Mouse (Mus musculus): ENCODE data around the gene Cdk11b.
"Not testable (repeated sequence)": the region's sequence is repeated elsewhere in the genome, so short reads cannot be mapped to it uniquely, and the experiment has no call there.

Gene Cdk11b

DNA sequence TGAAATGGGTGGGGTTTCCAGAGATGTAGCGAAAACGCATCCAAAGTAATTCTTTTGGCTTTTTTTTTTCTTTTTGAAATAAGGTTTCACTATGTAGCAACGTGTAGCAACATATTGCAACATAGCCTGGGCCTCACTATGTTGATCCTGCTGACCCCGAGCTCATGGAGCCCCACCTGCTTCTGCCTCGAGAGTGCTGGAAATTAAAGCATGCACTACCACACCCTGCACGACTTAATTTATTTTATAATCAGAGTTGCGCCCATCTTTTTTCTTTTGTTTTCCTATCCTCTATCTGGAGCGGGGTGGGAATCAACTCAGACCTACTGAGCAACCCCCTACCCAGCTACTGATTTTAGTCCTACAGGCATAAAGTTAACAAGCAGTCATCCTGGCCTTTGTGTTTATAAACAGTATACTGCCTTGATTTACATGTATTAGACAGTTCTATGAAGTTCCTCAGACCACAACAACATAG lies 45.0 kb downstream of the Cdk11b start:
- no peak for DNase-seq

DNA sequence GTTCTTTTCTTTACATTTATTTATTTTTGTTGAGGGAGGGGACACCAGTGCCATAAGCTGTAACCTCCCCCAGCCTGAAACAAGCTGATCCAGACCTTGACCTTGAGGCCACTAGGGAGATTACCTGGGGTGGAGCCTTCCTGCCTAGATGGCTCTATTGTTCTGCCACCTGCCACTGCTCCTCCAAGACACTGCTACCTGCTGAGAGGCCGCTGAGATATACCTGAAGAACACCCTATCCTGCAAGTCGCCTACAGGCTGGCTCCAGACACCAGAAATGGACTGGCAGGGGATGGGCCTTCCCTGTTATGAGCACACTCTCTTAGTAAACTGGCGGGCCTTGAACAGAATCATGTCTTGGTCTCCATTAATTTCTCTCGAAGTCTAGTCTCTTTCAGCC lies 45.6 kb downstream of the Cdk11b start:
- DNase-seq = not testable (repeated sequence)

DNA sequence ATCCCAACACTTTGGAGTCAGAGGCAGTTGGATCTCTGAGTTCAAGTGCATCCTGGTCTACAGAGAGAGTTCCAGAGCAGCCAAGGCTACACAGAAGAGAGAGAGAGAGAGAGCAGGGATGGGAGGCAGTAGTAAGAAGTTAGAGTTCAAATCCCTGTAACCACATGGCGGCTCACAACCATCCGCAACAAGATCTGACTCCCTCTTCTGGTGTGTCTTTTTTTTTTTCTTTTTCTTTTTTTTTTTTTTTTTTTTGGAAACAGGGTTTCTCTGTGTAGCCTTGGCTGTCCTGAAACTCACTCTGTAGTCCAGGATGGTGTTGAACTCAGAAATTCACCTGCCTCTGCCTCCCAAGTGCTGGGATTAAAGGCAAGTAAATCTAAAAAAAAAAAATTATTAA lies 47.4 kb downstream of the Cdk11b start:
- DNase-seq = no peak

DNA sequence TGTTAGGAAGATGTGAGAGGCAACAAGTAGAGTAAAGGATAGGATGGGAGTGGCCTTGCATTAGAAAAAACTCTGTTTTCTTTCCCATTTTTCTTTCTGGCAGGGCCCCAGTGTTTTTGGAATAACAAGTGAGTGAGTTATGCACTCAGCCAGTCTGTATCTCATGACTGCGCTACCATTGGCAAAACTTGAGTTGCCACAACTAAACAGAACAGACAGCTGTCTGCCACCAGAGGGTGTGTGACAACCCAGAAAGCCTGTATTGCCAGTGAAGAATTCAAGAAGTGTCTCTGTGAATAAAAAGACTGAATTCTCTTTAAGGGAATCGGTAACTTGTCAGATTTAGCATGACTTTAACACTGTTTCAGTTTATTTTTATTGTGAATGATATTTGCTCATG lies 51.3 kb downstream of the Cdk11b start:
- peak; percentile 46 for DNase-seq

DNA sequence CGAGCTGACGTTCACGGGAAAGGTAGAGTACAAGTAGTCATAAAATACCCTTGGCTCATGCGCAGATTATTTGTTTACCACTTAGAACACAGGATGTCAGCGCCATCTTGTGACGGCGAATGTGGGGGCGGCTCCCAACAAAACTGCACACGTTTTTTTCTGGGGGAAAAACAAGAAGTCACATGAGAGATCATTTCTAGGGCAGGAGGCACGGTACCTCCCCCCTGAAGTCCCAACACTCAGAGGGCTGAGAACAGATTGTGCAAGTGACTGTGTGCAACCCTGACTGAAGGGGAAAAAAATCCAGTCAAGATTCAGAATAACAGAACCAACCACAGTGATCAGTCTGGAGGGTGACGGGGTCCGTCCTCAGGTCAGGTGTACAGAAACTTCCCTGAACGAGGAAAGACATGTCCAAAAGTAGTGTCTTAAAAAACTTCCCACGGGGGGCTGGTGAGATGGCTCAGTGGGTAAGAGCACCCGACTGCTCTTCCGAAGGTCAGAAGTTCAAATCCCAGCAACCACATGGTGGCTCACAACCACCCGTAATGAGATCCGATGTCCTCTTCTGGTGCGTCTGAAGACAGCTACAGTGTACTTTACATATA lies 59.1 kb downstream of the Cdk11b start:
- DNase-seq = not testable (repeated sequence)

DNA sequence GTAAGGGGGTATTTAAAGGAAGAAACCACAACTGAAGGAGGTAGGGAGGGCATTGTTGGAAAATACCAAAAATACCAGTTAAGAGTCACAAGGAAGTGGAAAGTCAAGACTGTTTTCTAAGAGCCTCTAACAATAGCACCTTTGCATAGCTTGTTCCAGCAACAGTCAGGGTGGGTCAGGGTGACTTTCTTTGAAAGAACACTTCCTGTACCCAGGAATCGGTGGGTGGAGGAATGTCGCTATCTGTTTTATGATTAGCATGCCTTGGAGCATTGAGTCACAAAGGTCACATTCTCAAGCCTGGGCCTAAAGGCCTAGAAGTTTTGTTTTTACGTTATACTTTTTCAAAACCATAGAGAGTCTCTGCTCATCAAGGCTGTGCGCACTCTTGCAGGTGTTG lies 63.1 kb downstream of the Cdk11b start:
- DNase-seq = not testable (repeated sequence)

DNA sequence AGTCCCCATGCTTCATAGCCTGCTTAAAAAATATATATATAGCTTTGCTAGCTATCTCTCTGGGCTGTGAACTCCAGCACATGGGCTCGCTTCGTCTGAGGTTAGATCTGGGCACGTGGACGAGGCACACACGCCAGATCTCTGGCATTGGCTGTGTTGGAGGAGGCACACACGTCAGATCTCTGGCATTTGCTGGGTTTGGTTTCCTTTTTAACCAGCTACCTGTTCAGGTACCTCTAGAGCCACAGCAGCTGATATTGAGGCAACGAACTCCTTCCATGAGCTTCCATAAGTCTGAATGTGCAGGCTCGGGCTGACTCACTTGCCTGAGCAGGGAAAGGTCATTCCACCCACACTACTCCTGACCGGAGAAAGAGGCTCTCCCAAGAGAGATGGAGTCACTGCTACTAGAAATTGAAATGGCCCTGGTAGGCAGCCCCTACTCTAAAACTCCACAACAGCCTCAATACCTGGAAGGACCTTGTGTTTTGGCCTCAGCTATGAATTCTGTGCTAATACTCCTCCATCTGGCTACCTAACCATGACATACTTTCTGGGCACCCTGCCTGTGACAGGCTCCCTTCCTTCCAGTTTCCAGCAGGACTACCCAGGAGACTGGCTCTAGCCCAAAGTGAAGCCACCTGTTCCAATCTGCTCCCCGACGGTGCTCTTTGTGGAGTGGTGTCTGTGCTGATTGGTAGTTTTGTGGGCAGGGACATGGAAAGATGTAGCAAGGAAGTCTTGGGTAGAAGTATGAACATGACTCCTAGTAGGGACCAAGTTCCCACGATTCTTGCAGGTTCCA lies 66.1 kb downstream of the Cdk11b start:
- DNase-seq = no peak

DNA sequence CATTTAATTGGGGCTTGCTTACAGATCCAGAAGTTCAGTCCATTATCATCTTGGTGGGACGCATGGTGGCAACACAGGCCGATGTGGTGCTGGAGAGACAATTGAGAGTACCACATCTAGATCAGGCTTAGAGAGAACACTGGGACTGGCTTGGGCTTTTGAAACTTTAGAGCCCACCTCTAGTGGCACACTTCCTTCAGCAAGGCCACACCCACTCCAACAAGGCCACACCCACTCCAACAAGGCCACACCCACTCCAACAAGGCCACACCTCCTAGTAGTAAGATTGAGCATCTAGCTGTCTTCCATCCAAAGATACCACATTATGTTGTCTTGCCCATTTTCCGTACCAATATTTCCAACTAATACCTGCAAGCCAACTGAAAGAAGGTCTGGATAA lies 67.8 kb downstream of the Cdk11b start:
- no peak for DNase-seq

DNA sequence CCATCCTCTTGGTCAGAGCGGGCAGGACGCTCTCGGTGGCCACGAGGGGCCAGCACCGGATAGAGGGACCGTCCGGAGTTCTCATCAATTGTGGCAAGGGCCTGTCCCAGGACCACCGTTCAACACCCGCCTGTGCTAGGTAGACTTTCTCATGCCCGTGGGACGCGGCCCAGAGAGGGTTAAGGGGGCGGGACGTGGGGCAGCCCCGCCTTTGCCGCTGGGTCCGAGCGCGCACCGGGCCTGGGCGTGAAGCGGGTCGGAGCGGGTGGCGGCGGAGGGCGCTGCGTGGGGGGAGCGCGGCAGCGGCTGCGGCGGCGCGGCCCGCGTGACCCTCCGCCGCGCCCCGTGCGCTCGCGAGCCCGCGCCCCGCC lies 69.4 kb downstream of the Cdk11b start, which contains the start of gene Fndc10:
Gene Fndc10, plus strand, starts transcription at position 232 of the 371 bp plus-strand sequence.
- peak; percentile 70 for DNase-seq

DNA sequence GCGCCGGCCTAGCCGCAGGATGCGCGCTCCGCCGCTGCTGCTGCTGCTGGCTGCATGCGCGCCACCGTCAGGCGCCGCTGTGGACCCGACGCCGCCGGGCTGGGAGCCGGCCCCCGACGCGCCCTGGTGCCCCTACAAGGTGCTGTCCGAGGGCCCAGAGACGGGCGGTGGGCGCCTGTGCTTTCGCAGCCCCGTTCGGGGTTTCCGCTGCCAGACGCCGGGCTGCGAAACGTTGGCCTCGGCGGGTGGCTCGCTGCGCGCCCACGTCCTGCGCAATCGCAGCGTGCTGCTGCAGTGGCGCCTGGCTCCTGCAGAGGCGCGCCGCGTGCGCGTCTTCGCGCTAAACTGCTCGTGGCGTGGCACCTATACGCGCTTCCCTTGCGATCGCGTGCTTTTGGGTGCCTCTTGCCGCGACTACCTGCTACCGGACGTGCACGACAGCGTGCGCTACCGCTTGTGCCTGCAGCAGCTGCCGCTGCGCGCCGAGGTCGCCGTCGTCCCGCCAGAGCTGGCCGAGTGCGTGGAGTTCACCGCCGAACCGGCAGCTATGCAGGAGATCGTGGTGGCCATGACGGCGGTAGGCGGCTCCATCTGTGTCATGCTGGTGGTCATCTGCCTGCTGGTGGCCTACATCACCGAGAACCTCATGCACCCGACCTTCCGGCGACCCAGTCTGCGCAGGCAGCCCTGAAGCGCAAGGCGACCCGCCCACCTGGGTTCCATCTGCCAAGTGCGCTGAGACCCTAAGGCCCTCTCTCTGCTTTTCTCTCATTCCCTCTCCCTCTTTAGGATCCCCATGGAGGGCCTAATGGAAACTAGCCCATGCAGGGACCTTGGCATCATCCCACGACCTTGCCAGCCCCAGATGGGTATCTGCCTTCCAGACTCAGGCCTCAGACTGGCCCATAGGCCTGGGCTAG lies 70.1 kb downstream of the Cdk11b start:
- peak; percentile 67 for DNase-seq

DNA sequence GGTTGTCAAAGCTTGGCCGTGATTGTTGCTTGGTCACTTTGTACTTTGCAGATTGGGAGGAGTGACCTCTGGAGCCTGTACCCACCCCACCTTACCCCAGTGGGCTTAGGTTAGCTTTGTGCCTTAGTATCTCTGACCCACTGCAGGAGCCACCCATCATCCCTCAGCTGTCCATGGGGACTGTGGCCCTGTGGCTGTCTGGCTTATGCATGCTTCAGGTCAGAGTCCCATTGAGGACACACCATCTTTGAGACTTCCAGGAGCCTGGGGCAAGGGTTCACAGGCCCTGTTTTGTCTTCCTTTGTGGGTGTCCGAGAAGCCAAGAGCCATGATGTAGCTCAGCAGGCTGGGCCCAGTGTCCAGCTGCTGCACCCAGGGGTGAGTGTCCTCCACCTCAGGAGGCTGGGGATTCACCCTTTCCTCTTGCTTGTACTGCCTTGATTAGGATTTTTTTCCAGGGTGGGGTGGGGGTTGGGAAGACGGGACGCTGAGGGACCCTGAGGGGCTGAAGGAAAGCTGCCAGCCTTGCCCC lies 70.9 kb downstream of the Cdk11b start:
- DNase-seq = no peak

DNA sequence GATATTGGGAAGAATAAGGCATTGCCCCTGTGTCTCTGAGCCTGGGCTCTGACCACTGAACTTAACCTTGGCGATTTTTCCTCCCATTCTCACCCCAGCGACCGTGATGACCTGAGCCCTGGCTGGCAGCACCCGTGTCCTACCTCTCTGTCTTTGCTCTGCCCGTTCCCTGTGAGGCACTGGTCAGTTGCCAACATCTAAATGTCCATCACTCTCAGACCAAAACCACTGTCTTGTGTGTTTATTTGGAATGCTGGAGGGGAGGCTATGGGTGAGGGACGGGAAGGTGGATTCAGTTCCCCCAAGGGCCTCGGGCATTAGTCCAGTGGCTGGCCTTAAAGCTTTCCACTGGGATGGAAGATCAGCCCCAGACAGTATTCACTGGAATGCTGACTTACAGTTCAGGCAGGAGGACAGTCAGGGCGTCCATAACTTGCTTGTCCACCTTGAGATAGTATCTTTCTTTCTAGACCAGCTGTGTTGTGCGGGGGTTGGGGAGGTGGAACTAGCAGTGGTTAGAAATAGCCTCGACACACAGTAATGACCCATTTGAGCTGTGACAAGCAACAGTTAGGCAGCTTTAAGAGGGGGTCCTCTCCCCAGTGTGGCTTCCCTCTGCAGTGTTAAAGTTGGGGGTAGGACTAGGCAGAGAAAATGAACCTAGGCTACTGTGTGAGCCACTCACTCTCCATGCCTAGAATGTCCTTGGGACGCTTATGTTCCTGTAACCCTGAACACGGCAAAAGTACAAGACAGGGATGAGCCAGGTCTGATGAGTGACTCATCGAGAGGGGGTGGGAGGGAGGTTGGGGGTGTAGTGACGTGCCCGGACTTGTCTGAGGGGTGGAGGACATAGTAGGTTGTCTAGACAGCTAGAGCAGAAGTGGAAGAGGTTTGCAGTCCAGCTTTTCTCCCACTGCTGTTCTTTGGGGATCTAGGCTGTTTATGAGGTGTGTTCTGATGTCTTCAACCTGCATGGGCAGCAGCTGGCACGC lies 71.9 kb downstream of the Cdk11b start:
- DNase-seq = no peak

All from kidney, postnatal 14 days (tissue).